Mouse (Mus musculus): ENCODE measurements around the gene Fbxw7. TPM values are rescaled to one million over a fixed set of nuclear protein-coding genes. Genes with fewer than 3 reads are reported as not detected.

The Fbxw7 gene
- polyA plus RNA-seq, 1 experiment from 2014 or later = 13.4 TPM

GRCm38 (mm10) chr3:84867434-84867975 is 52.4 kb downstream of the Fbxw7 start:
- Histone ChIP-seq H3K4me3 (no peak overlapping the region), H3K4me1 (replicated peaks) (peaks cover 3% of the 10 kb centered on the region), H3K9me3 (no peaks in the 10 kb centered on the region), H3K27me3 (ENCODE audit: insufficient read depth, poor library complexity, severe bottlenecking) (no peaks in the 10 kb centered on the region), H3K36me3 (peaks cover 3% of the 10 kb centered on the region; the same call in 1 of the 2 replicates), H3K27ac (no peak overlapping the region)
- WGBS = 91% methylated on average over 1 of the region's 1 CpGs
- DNase-seq (ENCODE audit: low spot score) = no peak

GRCm38 (mm10) chr3:84867991-84868390 is 52.9 kb downstream of the Fbxw7 start:
- H3K36me3 ChIP-seq = peaks cover 3% of the 10 kb centered on the region; the same call in 1 of the 2 replicates
- WGBS = 67% methylated on average over 1 of the region's 1 CpGs
- DNase-seq (ENCODE audit: low spot score) = no peak
- H3K4me3 ChIP-seq = no peak overlapping the region
- peaks cover 3% of the 10 kb centered on the region for H3K4me1 ChIP-seq (replicated peaks)
- H3K27me3 ChIP-seq (ENCODE audit: insufficient read depth, poor library complexity, severe bottlenecking) = no peaks in the 10 kb centered on the region
- no peak overlapping the region for H3K27ac ChIP-seq
- no peaks in the 10 kb centered on the region for H3K9me3 ChIP-seq

GRCm38 (mm10) chr3:84870126-84870525 is 55.1 kb downstream of the Fbxw7 start:
- Histone ChIP-seq H3K4me1 (replicated peaks) (peaks cover 3% of the 10 kb centered on the region), H3K27ac (no peak overlapping the region), H3K9me3 (no peaks in the 10 kb centered on the region), H3K27me3 (ENCODE audit: insufficient read depth, poor library complexity, severe bottlenecking) (no peaks in the 10 kb centered on the region), H3K4me3 (no peak overlapping the region), H3K36me3 (peaks cover 3% of the 10 kb centered on the region; the same call in 1 of the 2 replicates)
- DNase-seq (ENCODE audit: low spot score) = no peak

GRCm38 (mm10) chr3:84875306-84875705 is 60.2 kb downstream of the Fbxw7 start:
- no peak overlapping the region for H3K4me3 ChIP-seq
- peaks cover 3% of the 10 kb centered on the region; the same call in 1 of the 2 replicates for H3K36me3 ChIP-seq
- no peak for DNase-seq (ENCODE audit: low spot score)
- no peak overlapping the region for H3K27ac ChIP-seq
- no peaks in the 10 kb centered on the region for H3K4me1 ChIP-seq (replicated peaks)
- no peaks in the 10 kb centered on the region for H3K9me3 ChIP-seq
- H3K27me3 ChIP-seq (ENCODE audit: insufficient read depth, poor library complexity, severe bottlenecking) = no peaks in the 10 kb centered on the region
- 83% methylated on average over 9 of the region's 9 CpGs for WGBS

GRCm38 (mm10) chr3:84876211-84876610 is 61.1 kb downstream of the Fbxw7 start:
- no peak for DNase-seq (ENCODE audit: low spot score)
- no peaks in the 10 kb centered on the region for H3K4me1 ChIP-seq (replicated peaks)
- no peaks in the 10 kb centered on the region for H3K27me3 ChIP-seq (ENCODE audit: insufficient read depth, poor library complexity, severe bottlenecking)
- no peak overlapping the region for H3K27ac ChIP-seq
- H3K4me3 ChIP-seq = no peak overlapping the region
- WGBS = 84% methylated on average over 4 of the region's 4 CpGs
- H3K36me3 ChIP-seq = peaks cover 3% of the 10 kb centered on the region; the same call in 1 of the 2 replicates
- H3K9me3 ChIP-seq = no peaks in the 10 kb centered on the region

- no peaks in the 10 kb centered on the region for H3K27me3 ChIP-seq (ENCODE audit: insufficient read depth, poor library complexity, severe bottlenecking)
- WGBS = 42% methylated on average over 11 of the region's 11 CpGs
- H3K4me3 ChIP-seq = no peak overlapping the region
- no peak for DNase-seq (ENCODE audit: low spot score)
- no peaks in the 10 kb centered on the region for H3K36me3 ChIP-seq
- H3K4me1 ChIP-seq (replicated peaks) = peaks cover 15% of the 10 kb centered on the region
- H3K27ac ChIP-seq = no peak overlapping the region
- H3K9me3 ChIP-seq = no peaks in the 10 kb centered on the region
These were observed 68.9 kb downstream of the Fbxw7 start for GRCm38 (mm10) chr3:84883817-84884483.

- 0 out of 2 replicates have a peak, but pooled peaks cover 4% of the 10 kb centered on the region for H3K36me3 ChIP-seq
- H3K27me3 ChIP-seq (ENCODE audit: insufficient read depth, poor library complexity, severe bottlenecking) = no peaks in the 10 kb centered on the region
- no peaks in the 10 kb centered on the region for H3K9me3 ChIP-seq
- no peaks in the 10 kb centered on the region for H3K4me1 ChIP-seq (replicated peaks)
- no peak overlapping the region for H3K27ac ChIP-seq
- 87% methylated on average over 1 of the region's 1 CpGs for WGBS
- H3K4me3 ChIP-seq = no peak overlapping the region
- no peak for DNase-seq (ENCODE audit: low spot score)
These were observed 74.6 kb downstream of the Fbxw7 start for GRCm38 (mm10) chr3:84889648-84890047.

- Histone ChIP-seq H3K4me3 (no peak overlapping the region), H3K27ac (no peak overlapping the region), H3K27me3 (ENCODE audit: insufficient read depth, poor library complexity, severe bottlenecking) (no peaks in the 10 kb centered on the region), H3K36me3 (0 out of 2 replicates have a peak, but pooled peaks cover 4% of the 10 kb centered on the region), H3K9me3 (no peaks in the 10 kb centered on the region), H3K4me1 (replicated peaks) (no peaks in the 10 kb centered on the region)
- DNase-seq (ENCODE audit: low spot score) = no peak
- WGBS = 94% methylated on average over 5 of the region's 5 CpGs
These were observed 75.9 kb downstream of the Fbxw7 start for GRCm38 (mm10) chr3:84890983-84891382.

- no peaks in the 10 kb centered on the region for H3K36me3 ChIP-seq
- H3K27ac ChIP-seq = no peak overlapping the region
- H3K9me3 ChIP-seq = 0 out of 2 replicates have a peak, but pooled peaks cover 2% of the 10 kb centered on the region
- WGBS = 88% methylated on average over 8 of the region's 8 CpGs
- H3K4me1 ChIP-seq (replicated peaks) = no peaks in the 10 kb centered on the region
- no peak overlapping the region for H3K4me3 ChIP-seq
- DNase-seq (ENCODE audit: low spot score) = no peak
- no peaks in the 10 kb centered on the region for H3K27me3 ChIP-seq (ENCODE audit: insufficient read depth, poor library complexity, severe bottlenecking)
These were observed 82.9 kb downstream of the Fbxw7 start for GRCm38 (mm10) chr3:84897952-84898351.

- no peak overlapping the region for H3K4me3 ChIP-seq
- WGBS = 33% methylated on average over 1 of the region's 1 CpGs
- no peak overlapping the region for H3K27ac ChIP-seq
- peaks cover 10% of the 10 kb centered on the region for H3K4me1 ChIP-seq (replicated peaks)
- H3K36me3 ChIP-seq = peaks cover 7% of the 10 kb centered on the region
- no peak for DNase-seq (ENCODE audit: low spot score)
- H3K9me3 ChIP-seq = no peaks in the 10 kb centered on the region
- H3K27me3 ChIP-seq (ENCODE audit: insufficient read depth, poor library complexity, severe bottlenecking) = no peaks in the 10 kb centered on the region
These were observed 91.5 kb downstream of the Fbxw7 start for GRCm38 (mm10) chr3:84906528-84906927.

GRCm38 (mm10) chr3:84914284-84914683 is 99.2 kb downstream of the Fbxw7 start:
- no peaks in the 10 kb centered on the region for H3K27me3 ChIP-seq (ENCODE audit: insufficient read depth, poor library complexity, severe bottlenecking)
- DNase-seq (ENCODE audit: low spot score) = no peak
- no peak overlapping the region for H3K27ac ChIP-seq
- H3K4me1 ChIP-seq (replicated peaks) = peaks cover 6% of the 10 kb centered on the region
- no peaks in the 10 kb centered on the region for H3K36me3 ChIP-seq
- no peak overlapping the region for H3K4me3 ChIP-seq
- no peaks in the 10 kb centered on the region for H3K9me3 ChIP-seq
- 69% methylated on average over 1 of the region's 1 CpGs for WGBS

- H3K36me3 ChIP-seq = no peaks in the 10 kb centered on the region
- H3K4me1 ChIP-seq (replicated peaks) = no peaks in the 10 kb centered on the region
- no peaks in the 10 kb centered on the region for H3K9me3 ChIP-seq
- H3K27me3 ChIP-seq (ENCODE audit: insufficient read depth, poor library complexity, severe bottlenecking) = no peaks in the 10 kb centered on the region
- no peak overlapping the region for H3K27ac ChIP-seq
- WGBS = 91% methylated on average over 9 of the region's 9 CpGs
- no peak overlapping the region for H3K4me3 ChIP-seq
- no peak for DNase-seq (ENCODE audit: low spot score)
These were observed 103.0 kb downstream of the Fbxw7 start for GRCm38 (mm10) chr3:84917903-84918679.
